Mouse (Mus musculus): ENCODE data around the gene Cep152.

DNA sequence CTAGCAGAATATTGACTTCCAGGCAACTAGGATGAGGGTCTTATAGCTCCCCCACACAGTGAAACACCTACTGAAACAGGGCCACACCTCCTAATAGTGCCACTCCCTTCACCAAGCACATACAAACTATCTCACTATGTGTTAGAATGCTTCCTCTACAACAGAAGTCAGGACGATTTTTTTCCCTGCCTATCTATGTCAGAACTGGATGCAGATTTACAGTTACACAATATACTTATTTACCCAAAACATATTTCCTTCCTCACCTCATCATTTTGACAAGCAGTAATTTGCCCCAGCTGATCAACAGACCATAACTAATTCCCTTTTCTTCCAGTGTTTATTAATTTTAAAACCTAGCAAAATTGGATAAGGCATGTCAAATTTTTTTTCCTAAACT, 81.3 kb downstream of the Cep152 start:
- TF ChIP-seq CTCF (IDR thresholded peaks at IDR 0.05; ENCODE audit: borderline replicate concordance, extremely low read depth, insufficient read depth, insufficient read length) (no peak), POLR2A (IDR thresholded peaks at IDR 0.05; ENCODE audit: borderline replicate concordance, extremely low read depth, insufficient read depth, insufficient read length, poor library complexity, severe bottlenecking) (no peak)

All from brain, embryonic 14.5 days (tissue).